Mouse (Mus musculus) stomach, embryonic 16.5 days (tissue): ENCODE data around the gene Tex45. TPM values are rescaled to one million over a fixed set of nuclear protein-coding genes. Genes with fewer than 3 reads are reported as not detected.

Source experiments
- ATAC-seq: fragments of 200-750 bp; cut with Nextera tagmentation; 2 replicates; pipeline ENCODE4 v1.8.0; 2017; ENCODE audit warnings: moderate number of reproducible peaks, moderate TSS enrichment; ENCODE audit not compliant: insufficient read depth, low FRiP score
- H3K27ac ChIP-seq: fragments of 300-500 bp; sonication (generic); 2 replicates; pipeline ENCODE4 v1.5.1; 2014; ENCODE audit warnings: low read length
- H3K27me3 ChIP-seq: fragments of 300-500 bp; sonication (generic); 2 replicates; pipeline ENCODE4 v1.6.1; 2014; ENCODE audit warnings: low read length, control low read depth, mixed read lengths; ENCODE audit not compliant: control insufficient read depth, insufficient read depth
- H3K36me3 ChIP-seq: fragments of 300-500 bp; sonication (generic); 2 replicates; pipeline ENCODE4 v1.6.1; 2014; ENCODE audit warnings: low read length; ENCODE audit not compliant: control insufficient read depth, insufficient read depth
- H3K4me1 ChIP-seq: fragments of 300-500 bp; sonication (generic); 2 replicates; pipeline ENCODE4 v1.6.1; 2014; ENCODE audit warnings: low read length, control low read depth, mixed read lengths; ENCODE audit not compliant: control insufficient read depth, insufficient read depth
- H3K4me2 ChIP-seq: fragments of 300-500 bp; sonication (generic); 2 replicates; pipeline ENCODE4 v1.6.1; 2014; ENCODE audit warnings: low read depth, low read length, mixed read lengths
- H3K4me3 ChIP-seq: fragments of 300-500 bp; sonication (generic); replicated peaks from 2 replicates; pipeline ENCODE4 v1.5.1; 2014; ENCODE audit warnings: mild to moderate bottlenecking, low read length
- H3K9ac ChIP-seq: fragments of 300-500 bp; sonication (generic); 2 replicates; pipeline ENCODE4 v1.6.1; 2014; ENCODE audit warnings: low read length
- H3K9me3 ChIP-seq: fragments of 300-500 bp; sonication (generic); replicated peaks from 2 replicates; pipeline ENCODE4 v1.6.1; 2016; ENCODE audit warnings: low read length, control low read depth; ENCODE audit not compliant: control insufficient read depth
- WGBS: fragments of 180-500 bp; shearing (Covaris S2); extraction: QIAGEN DNeasy Blood & Tissue Kit; methylation state at CpG from one replicate; pipeline ENCODE4 v1.1.7; 2014; 5-methylcytosine and 5-hydroxymethylcytosine counted together
- polyA plus RNA-seq: library from polyadenylated mRNA; unstranded; fragments of >200 nt; fragmentation: Nextera tagmentation; extraction: Ambion mirVana; gene quantifications from 2 replicates; pipeline ENCODE4 v1.2.1, GENCODE M21; 2015

Gene Tex45
- not detected in 2 replicates for polyA plus RNA-seq

DNA sequence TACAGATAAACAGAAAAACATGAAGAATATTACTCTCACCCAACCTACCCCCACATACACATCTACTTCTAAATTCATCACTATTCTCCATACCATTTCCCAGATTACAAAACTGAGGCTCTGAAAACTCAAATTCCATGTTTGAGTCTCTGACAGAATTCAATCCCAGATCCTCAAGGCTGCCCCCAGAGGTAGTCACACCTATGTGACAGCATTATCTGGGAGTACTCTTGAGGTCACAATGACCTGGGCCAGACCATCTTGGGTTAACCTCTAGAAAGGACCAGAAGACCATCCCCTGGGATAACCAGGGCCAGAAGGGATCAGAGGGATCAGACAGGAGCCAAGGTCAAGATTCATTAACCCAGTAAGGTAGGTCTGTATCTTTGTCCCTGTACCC lies at the start of gene Tex45:
Gene Tex45, plus strand, starts transcription at position 301 of the 400 bp plus-strand sequence.
- no peaks in the 10 kb centered on the region for H3K9me3 ChIP-seq
- no peak within 1 kb of the TSS for H3K4me3 ChIP-seq
- H3K27me3 ChIP-seq = no peaks in the 10 kb centered on the region
- H3K36me3 ChIP-seq = no peaks in the 10 kb centered on the region
- H3K4me1 ChIP-seq = peaks cover 7% of the 10 kb centered on the region; the same call in 1 of the 2 replicates
- no peak within 1 kb of the TSS for H3K4me2 ChIP-seq
- ATAC-seq = no peak
- H3K9ac ChIP-seq = no peak within 1 kb of the TSS
- no peak within 1 kb of the TSS for H3K27ac ChIP-seq

DNA sequence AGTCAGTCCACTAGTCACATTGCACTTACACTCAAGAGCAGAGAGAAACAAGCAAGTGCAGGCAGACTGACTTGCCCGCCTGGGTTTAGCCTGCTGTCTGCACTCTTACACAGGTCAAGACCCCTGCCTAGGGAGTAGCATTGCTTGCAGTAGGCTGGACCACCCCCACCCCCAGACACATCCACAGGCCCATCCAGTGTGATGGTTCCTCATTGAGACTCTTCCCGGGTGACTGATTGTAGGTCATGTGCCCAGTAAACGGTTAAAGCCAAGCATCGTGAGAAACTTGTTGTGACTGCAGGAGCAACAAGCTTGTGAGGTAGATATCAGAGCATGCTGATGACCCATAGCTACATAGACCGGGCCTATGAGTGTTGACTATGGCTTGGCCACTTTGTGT lies 49.2 kb upstream of the Tex45 start:
- H3K36me3 ChIP-seq = no peaks in the 10 kb centered on the region
- 87% methylated on average over 5 of the region's 5 CpGs for WGBS
- no peaks in the 10 kb centered on the region for H3K9me3 ChIP-seq
- no peak overlapping the region for H3K4me3 ChIP-seq
- H3K9ac ChIP-seq = no peak overlapping the region
- H3K4me2 ChIP-seq = no peak overlapping the region
- H3K4me1 ChIP-seq = peaks cover 10% of the 10 kb centered on the region
- ATAC-seq = no peak
- H3K27ac ChIP-seq = no peak overlapping the region
- no peaks in the 10 kb centered on the region for H3K27me3 ChIP-seq

GRCm38 (mm10) chr8:3425217-3425616 lies 45.4 kb upstream of the Tex45 start:
- Histone ChIP-seq H3K36me3 (no peaks in the 10 kb centered on the region), H3K4me3 (no peak overlapping the region), H3K9ac (no peak overlapping the region), H3K9me3 (no peaks in the 10 kb centered on the region), H3K4me2 (no peak overlapping the region), H3K4me1 (no peaks in the 10 kb centered on the region; the same call in 1 of the 2 replicates), H3K27ac (peak overlapping the region; percentile 60), H3K27me3 (no peaks in the 10 kb centered on the region)
- no peak for ATAC-seq
- WGBS = 58% methylated on average over 5 of the region's 5 CpGs

DNA sequence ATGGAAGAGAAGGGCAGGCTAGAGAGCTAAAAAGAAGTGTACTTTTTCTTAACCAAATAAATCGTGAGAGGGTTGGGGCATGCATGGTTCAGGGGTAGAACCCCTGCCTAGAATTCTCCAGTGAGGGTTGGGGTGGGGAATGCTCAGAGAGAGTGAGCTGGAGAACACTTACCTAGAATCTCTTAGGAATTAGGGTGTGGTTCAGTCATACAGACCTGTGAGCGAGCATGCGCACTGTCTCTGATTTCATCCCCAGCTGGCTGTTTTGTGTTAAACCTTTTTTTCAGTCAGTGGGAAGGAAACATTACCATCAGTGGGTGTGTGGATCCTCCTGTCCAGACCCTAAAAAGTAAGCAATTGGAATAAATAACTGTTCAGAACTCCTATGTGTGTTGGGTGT lies 44.5 kb upstream of the Tex45 start:
- no peaks in the 10 kb centered on the region; the same call in 1 of the 2 replicates for H3K4me1 ChIP-seq
- no peaks in the 10 kb centered on the region for H3K9me3 ChIP-seq
- H3K27me3 ChIP-seq = no peaks in the 10 kb centered on the region
- H3K4me2 ChIP-seq = no peak overlapping the region
- no peak overlapping the region for H3K27ac ChIP-seq
- no peak overlapping the region for H3K4me3 ChIP-seq
- ATAC-seq = no peak
- H3K36me3 ChIP-seq = peaks cover under 1% of the 10 kb centered on the region; the same call in 1 of the 2 replicates
- H3K9ac ChIP-seq = no peak overlapping the region
- WGBS = 68% methylated on average over 3 of the region's 3 CpGs

DNA sequence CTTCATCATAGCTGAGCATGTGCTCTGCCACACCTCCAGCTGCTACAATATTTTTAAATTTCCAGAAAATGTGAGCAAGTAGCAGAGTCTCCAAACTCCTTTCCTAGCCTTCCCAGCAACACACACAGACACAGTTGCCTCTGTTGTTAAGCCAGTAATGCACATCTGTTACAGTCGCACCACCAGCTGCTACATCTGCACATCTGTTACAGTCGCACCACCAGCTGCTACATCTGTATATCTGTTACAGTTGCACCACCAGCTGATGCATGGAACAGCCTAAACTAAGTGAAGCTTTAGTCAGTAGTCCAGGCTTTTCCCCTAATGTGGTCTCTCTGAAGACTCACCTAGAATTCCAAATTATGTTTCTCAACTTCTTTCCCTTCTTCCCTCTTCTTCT lies 42.2 kb upstream of the Tex45 start:
- H3K27ac ChIP-seq = no peak overlapping the region
- H3K9me3 ChIP-seq = no peaks in the 10 kb centered on the region
- H3K4me2 ChIP-seq = no peak overlapping the region
- ATAC-seq = no peak
- 73% methylated on average over 2 of the region's 2 CpGs for WGBS
- peaks cover 18% of the 10 kb centered on the region; the same call in 1 of the 2 replicates for H3K36me3 ChIP-seq
- no peaks in the 10 kb centered on the region for H3K27me3 ChIP-seq
- H3K4me1 ChIP-seq = no peaks in the 10 kb centered on the region; the same call in 1 of the 2 replicates
- H3K4me3 ChIP-seq = no peak overlapping the region
- H3K9ac ChIP-seq = no peak overlapping the region

GRCm38 (mm10) chr8:3429966-3430365 lies 40.7 kb upstream of the Tex45 start:
- WGBS = 61% methylated on average over 2 of the region's 2 CpGs
- Histone ChIP-seq H3K27me3 (no peaks in the 10 kb centered on the region), H3K27ac (peak overlapping the region; percentile 39; the same call in 1 of the 2 replicates), H3K4me1 (no peaks in the 10 kb centered on the region; the same call in 1 of the 2 replicates), H3K4me2 (no peak overlapping the region), H3K9ac (no peak overlapping the region), H3K4me3 (no peak overlapping the region), H3K36me3 (peaks cover 23% of the 10 kb centered on the region), H3K9me3 (no peaks in the 10 kb centered on the region)
- ATAC-seq = peak; percentile 31; the same call in 1 of the 2 replicates

DNA sequence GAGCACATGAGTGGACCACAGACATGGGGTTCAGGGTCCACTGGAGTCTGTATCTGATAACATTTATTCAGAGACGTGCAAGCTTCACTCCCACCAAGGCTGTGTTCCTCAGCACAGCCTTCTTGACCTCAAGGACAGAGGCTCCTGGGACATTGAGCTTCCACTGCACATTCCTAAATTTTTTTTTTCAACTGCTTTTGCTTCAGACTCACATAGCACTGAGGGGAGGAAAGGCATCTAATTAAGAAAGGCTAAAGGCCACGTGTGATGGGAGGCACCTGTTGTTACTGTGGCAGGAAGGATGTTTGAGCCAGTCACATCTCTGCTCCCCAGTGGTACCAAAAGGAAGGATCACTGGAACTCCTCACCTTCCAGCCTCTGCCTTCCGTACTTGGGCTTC lies 39.5 kb upstream of the Tex45 start:
- 77% methylated on average over 3 of the region's 3 CpGs for WGBS
- H3K4me3 ChIP-seq = no peak overlapping the region
- no peaks in the 10 kb centered on the region for H3K4me1 ChIP-seq
- no peaks in the 10 kb centered on the region for H3K9me3 ChIP-seq
- ATAC-seq = no peak
- H3K4me2 ChIP-seq = no peak overlapping the region
- no peak overlapping the region for H3K9ac ChIP-seq
- H3K36me3 ChIP-seq = peaks cover 29% of the 10 kb centered on the region
- no peaks in the 10 kb centered on the region for H3K27me3 ChIP-seq
- H3K27ac ChIP-seq = no peak overlapping the region

DNA sequence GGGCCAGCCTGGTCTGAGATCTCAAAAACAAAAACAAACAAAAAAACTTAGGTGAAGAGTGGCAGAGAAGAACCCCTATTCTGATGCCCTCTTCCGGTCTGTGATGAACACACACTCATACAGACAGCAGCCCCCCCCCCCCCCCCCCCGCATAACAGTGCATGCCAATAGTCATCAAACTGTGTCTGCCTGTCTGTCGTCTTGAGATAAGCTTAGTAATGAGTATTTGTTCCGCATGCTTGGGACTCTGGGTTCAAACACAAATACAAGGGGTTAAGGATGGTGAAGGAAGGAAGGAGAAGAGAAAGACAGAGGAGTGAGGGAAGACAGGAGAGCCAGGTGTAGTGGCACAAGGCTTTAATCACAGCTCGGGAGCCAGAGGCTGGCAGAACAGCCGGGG lies 34.2 kb upstream of the Tex45 start:
- H3K9me3 ChIP-seq = no peaks in the 10 kb centered on the region
- no peaks in the 10 kb centered on the region for H3K27me3 ChIP-seq
- H3K9ac ChIP-seq = no peak overlapping the region
- 87% methylated on average over 5 of the region's 6 CpGs for WGBS
- peaks cover 50% of the 10 kb centered on the region for H3K36me3 ChIP-seq
- no peak overlapping the region for H3K4me3 ChIP-seq
- no peak overlapping the region for H3K4me2 ChIP-seq
- no peak overlapping the region for H3K27ac ChIP-seq
- H3K4me1 ChIP-seq = no peaks in the 10 kb centered on the region
- no peak for ATAC-seq

GRCm38 (mm10) chr8:3439510-3439909 lies 31.2 kb upstream of the Tex45 start:
- Histone ChIP-seq H3K4me3 (no peak overlapping the region), H3K9ac (no peak overlapping the region), H3K9me3 (no peaks in the 10 kb centered on the region), H3K27ac (no peak overlapping the region), H3K4me2 (no peak overlapping the region), H3K4me1 (no peaks in the 10 kb centered on the region), H3K36me3 (peaks cover 31% of the 10 kb centered on the region), H3K27me3 (no peaks in the 10 kb centered on the region)
- 77% methylated on average over 12 of the region's 12 CpGs for WGBS
- ATAC-seq = no peak

GRCm38 (mm10) chr8:3449226-3449625 lies 21.4 kb upstream of the Tex45 start:
- H3K4me2 ChIP-seq = no peak overlapping the region
- H3K4me3 ChIP-seq = no peak overlapping the region
- no peak for ATAC-seq
- H3K9me3 ChIP-seq = no peaks in the 10 kb centered on the region
- no peaks in the 10 kb centered on the region for H3K4me1 ChIP-seq
- H3K27ac ChIP-seq = no peak overlapping the region
- H3K9ac ChIP-seq = no peak overlapping the region
- H3K27me3 ChIP-seq = no peaks in the 10 kb centered on the region
- peaks cover 42% of the 10 kb centered on the region for H3K36me3 ChIP-seq
- WGBS = 92% methylated on average over 2 of the region's 2 CpGs
